Mouse (Mus musculus) R1 (cell line): ENCODE results near the gene Dgkz.

ENCODE experiments used
- DNase-seq: peaks from one replicate; pipeline ENCODE4 v3.0.0-alpha.2; 2018; ENCODE audit warnings: low read depth, low spot score

Dgkz gene

DNA sequence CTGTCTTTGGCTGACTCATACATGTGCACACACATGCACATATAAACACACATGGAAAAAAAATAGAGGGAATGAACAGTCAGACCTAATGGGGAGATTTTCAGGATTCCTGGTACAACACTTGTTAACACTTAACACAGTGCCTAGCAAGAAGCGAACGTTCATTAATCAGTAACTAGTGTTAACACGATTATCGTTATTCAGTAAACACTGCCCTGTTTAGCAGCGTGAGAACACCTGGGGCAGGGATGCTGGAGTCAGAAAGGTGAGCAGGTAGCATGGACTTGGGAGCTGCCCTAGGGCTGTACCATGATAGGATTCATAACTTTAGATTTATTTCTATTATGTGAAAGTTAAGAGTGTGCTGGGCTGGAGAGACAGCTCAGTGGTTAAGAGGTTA, 20.3 kb upstream of the Dgkz start:
- DNase-seq, result no peak

DNA sequence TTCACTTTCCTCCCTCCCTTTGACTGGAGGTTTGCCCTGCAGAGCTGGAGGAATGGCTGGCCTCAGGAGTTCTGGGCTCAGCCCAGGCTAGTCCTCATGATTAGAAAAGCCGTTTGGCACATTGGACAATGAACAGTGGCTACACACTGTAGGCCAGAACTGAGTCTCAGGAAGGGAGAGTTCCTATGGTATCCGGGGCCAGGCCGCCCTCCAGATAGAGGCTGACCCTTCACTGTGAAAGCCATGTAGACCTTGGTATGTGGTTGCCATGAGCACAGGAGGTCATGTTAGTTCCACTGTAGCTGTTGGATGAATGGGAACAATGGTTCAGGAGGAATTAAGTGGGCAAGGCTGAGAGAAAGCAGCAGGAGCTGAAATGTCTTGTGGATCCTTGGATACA, 17.7 kb upstream of the Dgkz start:
- no peak for DNase-seq

DNA sequence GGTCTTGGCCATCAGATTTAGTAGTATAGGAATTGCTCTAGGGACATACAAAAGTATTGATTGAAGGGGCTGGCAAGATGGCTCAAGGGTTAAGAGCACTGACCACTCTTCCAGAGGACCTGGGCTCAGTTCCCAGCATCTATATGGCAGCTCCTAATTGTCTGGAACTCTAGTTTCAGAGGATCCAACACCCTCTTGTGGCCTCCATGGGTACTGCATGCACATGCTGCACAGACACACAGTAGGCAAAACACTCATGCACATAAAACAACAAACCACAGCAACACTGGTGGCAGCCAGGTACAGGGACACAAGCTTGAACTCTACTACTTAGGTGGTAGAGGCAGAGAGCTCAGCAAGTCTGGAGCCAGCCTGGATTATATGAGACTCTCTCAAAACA, 14.1 kb upstream of the Dgkz start:
- peak; percentile 84 for DNase-seq

DNA sequence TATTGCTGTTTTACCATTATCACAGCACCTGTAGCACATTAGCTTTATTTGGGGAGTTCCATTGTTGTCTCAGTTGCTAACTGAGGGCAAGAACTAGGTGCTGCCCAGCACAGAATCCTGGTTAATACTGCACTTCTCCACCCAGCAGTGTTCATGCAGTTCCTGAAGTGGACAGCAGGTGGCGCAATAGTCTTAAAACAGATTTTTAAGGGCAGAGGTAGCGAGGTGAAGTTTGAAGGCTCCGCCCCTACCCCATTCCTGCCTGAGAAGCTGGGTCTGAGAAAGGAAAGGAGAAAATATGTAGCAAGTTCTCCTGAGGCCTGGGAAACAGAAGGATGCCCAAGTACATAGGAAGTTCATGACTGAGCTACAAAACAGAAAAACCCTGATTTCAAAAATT, 11.9 kb upstream of the Dgkz start:
- DNase-seq, result peak; percentile 92

DNA sequence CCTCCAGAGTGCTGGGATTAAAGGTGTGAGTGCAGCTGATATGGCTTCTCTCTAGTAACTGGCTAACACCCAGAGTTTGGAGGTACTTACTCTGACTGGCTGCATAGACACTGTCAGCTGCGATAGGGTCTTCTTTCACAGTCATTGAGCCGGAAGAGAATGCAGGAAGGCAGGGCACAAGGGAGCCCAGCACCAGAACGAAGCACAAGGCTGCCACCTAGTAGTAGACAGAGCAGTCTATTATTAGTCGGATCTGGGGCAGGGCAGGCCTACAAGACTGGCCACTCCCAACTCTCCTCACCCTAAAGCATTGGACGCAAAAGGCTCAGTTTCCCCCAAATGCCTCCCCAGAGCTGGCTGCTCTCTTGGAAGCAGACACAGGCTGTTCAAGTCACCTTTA, 10.4 kb upstream of the Dgkz start:
- no peak for DNase-seq

DNA sequence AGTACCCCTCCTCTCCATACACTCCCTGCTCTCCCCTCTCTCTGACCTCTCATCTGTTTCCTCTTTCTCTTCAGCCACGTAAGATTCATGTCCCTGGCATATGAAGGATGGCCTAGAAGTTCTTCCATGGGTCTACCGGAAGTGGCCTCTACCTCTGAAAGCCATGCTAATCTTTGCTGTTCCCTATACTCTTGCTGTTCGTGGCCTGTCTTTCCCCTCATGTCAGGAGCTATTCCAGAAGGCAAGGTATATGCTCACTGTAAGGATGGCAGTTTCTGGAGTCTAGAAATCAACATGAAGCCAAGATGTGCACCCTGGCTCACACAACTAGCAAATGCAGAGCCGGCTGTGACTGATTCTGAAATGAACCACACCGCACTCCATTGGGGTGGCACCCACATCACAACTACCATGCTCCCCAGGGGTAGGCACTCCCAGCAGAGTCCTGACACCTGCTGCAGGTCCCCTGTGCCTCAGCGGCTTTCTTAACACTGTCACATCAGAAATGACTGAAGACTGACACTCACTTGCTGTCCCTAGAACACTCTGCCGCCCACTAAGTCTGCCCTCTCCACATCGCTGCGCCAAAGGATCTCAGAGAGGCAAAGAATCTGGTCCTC, 9.4 kb upstream of the Dgkz start:
- DNase-seq, result no peak

DNA sequence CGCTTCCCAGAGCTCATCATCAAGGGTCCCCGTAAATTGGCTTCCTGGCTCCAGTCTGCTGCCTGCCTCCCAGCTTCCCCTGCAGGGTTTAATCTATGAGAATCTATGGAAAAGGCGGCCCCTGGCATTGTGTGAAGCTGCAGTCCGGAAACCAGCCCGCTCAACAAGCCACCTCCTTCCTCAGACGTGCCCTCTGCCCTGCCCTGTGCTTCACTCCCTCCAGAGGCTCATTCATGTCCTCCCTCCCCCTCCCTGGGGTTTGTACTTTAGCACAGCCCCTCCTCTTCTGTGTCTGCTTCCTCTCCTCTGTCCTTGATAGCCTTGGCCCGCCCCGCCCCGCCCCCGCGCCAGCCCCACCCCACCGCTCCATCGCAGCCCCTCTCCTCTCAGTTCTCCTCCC, 8.8 kb upstream of the Dgkz start:
- peak; percentile 99 for DNase-seq

DNA sequence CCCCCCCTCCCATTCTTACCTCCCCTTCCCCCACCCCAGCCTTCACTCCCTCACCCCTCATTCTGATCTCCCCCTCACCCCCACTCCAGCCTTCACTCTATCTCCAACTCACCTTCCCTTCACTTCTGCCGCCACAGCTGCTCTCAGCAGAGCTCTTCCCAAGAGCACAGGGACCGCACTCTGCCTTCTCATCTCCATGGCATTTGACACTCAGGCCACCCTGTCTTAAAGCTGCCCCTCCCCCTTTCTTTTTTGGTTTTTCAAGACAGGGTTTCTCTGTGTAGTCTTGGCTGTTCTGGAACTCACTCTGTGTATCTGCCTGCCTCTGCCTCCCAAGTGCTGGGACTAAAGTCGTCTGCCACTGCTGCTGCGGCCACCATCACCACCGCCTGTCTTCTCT, 5.2 kb upstream of the Dgkz start:
- peak; percentile 59 for DNase-seq

DNA sequence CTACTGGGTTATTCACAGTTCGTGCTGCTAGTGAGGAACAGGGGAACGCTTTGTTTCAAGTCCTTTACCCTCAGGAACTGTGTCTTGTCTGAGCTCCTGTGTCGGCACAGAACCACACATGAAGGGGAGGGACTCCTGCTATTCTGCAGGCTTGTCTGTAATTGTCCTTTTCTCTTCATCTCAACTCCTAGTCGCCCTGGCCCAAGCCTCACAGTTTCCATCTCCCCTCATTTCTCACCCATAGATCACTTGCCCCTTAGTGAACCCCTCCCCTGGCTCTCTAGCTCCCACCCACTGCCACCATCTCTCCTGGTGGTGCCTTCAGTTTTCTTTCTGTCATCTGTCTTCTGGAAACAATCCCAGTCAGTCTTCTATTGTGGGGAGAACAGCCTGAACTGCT, 4.6 kb upstream of the Dgkz start:
- DNase-seq, result no peak

DNA sequence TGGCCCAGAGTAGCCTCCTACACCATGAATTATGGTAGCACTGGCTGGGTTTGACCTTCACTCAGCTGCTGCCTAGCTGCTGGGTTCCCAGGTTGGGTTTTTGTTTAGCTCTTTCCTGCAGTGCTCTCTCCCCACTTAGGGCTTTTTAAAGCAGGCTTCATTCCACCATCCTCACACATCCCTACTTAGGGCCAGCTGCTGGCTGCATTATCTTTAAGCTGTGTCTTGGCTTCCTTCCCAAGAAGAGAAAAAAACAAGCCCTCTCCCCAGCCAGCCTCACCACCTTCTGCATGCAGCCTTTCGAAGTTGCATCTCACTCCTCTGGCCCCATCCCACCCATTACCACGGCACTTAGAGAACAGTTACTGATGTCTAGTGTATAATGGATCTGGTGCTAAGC, 2.9 kb upstream of the Dgkz start:
- DNase-seq, result no peak

DNA sequence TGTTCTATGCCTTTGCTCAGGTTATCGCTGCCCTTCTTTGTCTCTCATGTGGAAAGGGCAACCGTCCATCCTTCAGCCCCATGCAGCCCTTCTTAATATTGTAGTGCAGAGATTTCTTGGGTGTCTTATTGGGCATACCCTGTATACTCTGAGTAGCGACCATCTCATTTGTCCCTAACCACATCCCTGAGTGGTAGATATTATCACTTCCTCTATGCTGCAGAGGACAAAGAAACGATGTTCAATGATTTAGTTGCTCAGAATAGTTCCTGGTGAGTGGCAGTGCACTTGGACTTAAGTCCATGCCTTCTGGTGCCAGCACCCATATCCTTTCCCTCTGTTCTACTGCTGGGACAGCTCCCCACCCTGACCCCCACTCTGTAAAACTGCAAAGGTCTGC, 2.3 kb upstream of the Dgkz start:
- no peak for DNase-seq

DNA sequence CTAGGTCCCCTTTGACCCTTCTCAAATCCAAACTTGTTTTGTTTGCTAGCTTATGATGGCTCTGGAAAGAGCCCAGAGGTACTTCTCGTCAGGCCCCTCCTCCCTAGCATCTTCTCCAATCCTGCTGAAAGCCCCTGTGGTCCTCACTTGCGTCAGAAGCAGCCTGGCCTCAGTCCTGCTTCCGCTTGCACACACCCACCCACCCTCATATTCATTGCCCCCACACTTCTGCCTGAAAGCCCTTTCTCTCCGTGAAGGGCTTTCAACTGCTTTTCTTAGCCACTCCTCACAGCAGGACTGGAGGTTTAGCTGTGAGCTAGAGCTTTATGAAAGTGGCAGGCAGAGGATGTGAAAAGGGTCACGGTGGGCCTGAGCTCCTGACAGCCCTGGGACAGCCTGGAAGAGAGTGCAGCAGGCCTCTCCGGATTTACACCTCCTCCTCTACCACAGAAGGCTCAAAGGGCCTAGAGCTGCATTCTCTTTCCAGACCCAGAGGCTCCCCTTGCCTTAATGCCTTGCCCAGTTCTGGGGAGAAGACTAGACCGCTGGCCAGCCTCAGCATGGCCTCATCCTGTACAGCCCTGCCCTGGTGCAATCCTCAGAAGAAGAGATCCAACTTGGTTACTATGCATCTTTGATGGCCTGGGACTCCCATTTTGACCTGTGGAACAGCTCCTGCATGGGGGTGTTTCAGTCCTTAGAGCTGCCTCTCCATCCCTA, 2.1 kb downstream of the Dgkz start:
- DNase-seq, result no peak

DNA sequence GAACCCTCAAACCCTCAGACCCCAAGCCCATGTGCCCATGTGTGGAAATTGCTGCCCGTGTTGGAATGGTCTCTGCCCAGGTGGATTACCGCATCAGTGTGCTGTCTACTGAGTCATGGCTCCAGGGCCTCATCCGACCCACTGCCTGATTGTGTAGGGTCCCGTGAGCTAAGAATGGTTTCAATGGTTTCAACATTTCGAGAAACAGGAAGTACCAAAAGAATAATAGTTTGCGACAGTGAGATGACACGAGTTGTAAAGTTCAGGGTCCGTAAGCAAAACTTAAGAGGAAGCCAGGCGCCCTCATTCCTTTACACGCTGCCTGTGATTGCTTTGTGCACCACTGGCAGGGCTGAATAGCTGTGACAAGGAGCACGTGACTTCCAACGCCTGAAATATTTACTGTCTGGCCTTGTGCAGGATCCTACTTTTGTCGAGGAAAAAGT, 3.5 kb downstream of the Dgkz start:
- DNase-seq, result peak; percentile 62

DNA sequence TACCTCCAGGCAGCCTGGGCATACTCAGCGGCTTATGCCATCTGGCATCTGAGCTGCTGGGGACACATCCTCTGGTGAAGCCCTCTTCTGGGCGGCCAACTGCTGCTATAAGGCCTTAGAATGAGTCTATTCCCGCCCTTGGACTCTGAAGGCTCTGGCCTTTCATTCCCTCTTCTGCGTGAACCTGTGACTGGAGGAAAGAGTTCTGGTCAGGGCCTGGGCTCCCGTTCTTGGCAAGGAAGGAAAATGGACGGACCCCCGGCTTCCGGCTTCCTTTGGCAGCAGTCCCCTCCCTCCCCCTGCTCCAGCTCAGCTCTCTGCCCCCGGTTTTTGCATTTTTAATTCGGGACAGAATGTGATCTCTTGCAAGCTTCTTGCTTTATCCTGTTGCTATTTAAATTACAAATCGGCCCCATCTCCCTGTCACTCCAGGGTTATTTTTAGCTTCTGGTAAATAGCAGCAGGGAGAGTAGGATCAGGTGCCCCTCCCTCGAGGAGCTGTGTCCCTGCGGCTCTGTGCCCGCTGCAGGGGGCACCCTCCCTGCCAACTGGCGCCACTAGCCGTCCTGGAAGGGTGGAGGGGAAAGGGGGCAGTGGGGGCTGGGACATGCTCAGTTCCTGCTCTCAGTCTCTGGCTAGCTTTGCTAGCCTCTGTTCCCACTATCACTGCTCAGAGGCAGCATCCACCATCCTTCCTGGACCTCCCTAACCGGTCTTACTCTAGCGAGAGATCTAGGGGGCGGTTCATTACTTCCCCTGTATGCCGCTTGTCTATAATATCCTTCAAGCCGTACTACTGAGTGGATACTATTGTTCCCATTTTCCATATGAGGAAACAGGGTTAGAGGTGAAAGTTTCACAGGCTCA, 4.2 kb downstream of the Dgkz start:
- DNase-seq, result peak; percentile 77

DNA sequence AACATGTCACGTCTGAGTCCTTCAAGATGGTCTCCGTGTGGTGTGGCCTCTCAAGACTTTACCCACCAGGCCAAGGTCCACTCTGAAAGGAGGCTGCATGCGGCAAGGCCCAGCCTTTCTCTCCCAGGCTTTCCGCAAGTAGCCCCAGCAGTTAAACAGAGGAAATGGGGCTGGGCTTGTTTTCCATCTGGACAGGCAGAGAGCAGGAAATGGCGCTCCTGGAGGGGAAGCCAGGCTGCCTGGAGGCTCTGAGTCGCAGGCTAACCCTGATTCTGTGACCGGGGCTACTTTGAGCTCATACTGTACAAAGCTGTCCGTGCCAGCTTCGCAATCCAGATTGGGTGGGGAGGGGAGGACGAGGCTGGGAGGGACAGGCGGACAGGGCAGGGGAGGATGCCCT, 7.7 kb downstream of the Dgkz start:
- DNase-seq, result no peak

DNA sequence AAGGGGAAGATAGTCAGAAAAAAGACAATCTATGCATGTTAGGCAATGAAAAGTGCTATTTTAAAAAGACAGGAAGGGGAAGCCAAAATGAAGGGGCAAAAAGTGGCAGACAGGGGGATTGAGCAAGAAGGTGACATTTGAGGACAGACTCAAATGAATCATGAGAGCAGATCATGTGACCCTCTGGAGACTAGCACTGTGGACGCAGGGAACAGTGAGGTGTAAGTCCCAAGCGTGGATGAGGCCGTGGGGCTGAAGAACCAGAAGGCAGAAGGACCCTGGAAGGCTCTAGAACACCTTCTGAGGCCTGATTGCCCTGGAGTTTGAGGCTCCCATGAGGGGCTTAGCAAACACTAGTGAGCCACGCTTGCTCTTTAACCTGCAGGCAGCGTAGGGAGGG, 9.3 kb downstream of the Dgkz start:
- DNase-seq, result no peak

DNA sequence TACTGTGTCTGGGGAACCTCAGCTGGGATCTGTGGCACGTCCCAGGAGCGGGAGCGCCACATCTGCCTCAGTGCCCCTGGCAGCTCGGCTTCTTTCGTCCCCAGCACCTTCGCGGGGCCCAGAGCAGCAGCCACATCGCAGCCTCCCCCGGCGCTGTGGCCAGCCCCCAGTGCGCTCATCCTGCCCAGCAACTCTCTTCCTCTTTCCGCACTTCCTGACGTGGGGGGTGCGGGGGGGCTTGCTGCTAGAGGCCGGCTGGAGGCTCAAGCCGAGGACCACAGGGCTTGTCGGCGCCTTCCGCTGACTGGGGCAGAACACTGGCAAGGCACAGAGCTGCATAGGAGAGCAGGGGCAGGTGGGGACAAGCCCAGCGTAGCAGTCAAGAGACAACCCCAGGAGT, 10.2 kb downstream of the Dgkz start:
- DNase-seq, result peak; percentile 43

DNA sequence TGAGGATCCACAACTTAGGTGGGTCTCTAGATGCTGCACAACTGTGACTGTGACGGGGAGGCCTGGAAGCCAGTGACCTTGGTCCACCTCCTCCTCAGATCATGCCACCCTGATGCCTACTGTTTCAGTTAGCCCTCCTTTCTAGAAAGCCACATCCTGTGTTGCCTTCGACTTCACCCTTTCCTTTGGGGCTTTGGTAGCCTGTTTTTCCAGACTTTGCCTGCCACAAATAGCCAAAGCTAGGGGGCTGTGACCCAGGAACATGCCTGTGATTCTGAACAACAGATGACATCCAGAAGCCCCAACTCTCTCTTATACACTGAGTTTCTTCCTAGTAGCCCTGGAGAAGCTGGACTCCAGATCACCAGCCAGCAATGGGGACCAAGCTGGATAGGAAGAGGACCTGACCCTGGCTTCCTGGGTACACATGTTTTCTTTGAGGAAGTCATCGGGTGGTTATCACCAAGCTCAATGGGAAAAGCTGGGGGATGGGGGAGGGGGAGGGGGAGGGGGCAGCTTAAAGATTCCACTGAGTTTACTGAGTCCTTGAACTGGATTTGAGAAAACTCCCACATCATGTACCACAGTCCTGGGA, 11.0 kb downstream of the Dgkz start:
- no peak for DNase-seq

DNA sequence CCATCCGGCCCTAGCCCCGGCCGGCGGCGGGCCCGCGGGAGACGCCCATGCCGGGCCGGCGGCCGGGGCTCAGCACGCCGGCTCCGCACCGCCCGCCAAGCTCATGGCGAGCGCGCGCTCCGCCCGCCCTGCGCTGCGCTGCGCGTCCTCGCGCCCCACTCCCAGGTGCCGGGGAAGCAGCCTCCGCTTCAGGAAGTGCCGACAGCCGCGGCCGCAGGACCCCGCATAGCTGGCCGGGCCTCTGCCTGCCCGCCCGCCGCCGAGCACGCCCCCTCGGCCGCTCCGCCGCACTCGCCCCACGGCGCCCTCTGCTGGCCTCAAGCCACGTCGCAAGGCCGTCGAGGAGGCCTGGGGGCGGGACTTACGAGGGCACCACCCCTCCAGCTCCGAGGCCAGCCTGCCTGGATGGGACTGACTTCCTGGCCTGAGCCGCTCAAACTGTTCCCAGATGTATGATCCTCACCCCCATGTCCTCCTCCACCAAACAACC, 12.2 kb downstream of the Dgkz start:
- DNase-seq, result peak; percentile 92

DNA sequence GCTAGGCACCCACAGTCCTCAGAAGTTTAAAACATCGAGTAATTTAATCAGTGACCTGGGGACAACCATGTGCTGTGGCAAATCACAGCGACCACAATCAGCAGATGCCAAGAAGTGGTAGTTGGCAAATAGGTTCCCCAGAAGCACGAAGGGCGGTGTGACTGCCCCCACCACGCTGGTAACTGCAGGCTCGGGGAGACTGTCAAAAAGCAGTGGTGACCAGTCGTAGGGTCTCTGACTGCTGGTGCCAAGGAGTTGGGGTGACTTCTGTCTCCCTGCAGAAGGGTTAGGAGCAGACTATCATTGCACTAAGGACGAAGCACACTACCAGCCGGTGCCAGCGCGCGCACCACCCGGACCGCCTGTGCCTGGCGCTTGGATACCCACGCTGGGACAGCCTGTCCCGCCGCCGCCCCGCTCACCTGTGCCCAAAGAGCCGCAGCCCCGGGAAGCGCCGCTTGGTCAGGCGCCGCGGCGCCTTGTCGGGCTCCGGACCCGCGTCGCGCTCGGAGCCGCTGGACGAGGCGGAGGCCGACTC, 12.7 kb downstream of the Dgkz start:
- peak; percentile 41 for DNase-seq

DNA sequence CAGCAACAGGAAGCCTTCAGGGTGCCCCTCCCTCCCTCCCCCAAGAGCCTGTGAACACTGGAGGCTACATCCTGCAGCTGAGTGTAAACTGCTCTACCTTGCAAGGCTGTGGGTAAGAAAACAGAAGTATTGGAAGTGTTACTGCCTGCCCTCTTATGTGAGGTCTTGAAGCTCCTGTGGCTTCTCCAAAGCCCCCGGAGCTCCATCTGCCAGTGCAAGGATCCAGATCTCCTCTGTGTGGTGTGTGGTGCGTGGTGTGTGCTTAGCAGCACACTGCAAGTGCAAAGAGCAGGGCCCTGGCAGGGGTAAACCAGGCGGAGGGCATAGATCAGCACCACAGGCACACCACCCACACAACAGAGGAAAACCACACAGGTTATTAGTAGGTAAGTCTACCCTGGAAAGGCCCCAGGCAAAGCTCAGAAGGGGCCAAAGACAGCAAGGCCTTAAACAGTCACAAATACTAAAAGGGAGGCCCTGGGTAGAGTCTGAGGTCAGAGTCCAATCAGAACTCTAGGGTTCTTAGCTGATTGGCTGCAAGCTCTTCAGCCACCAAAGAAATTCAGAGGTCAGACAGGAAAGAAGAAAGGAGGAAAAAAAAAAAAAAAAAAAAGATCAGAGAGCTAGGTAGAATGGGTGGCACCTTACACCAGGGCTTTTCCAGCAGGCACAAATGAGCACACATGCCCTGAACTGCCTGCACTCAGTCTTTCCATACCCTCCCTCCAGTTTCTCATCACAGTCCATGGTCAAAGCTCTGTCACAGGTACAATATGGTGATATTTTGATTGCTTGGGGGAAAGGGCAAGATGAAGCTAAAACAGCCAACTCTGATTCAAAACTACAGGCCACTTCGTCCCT, 13.5 kb downstream of the Dgkz start:
- no peak for DNase-seq
